Mouse (Mus musculus): ENCODE results near the gene Hoxd8.

Hoxd8 gene

GRCm38 (mm10) chr2:74686301-74686987, 18.0 kb upstream of the Hoxd8 start:
- DNase-seq: peak; percentile 54 to 67

GRCm38 (mm10) chr2:74686988-74687697, 17.3 kb upstream of the Hoxd8 start:
- no peak for DNase-seq

- no peak for DNase-seq
These were observed 16.5 kb upstream of the Hoxd8 start for GRCm38 (mm10) chr2:74687698-74688555.

GRCm38 (mm10) chr2:74688795-74689573, 15.4 kb upstream of the Hoxd8 start:
- no peak for DNase-seq

- DNase-seq: peak in 1 of 2 experiments; percentile 25
These were observed 14.7 kb upstream of the Hoxd8 start for GRCm38 (mm10) chr2:74689574-74690337.

- DNase-seq: no peak
These were observed 14.1 kb upstream of the Hoxd8 start for GRCm38 (mm10) chr2:74690338-74690716.

GRCm38 (mm10) chr2:74691022-74691951, 13.1 kb upstream of the Hoxd8 start, which contains the start of gene Hoxd10:
Hoxd10 (plus strand) TSS chr2:74691924.
- peak; percentile 56 to 74 for DNase-seq

GRCm38 (mm10) chr2:74691995-74692807, 12.2 kb upstream of the Hoxd8 start:
- no peak for DNase-seq

- DNase-seq: no peak
These were observed 11.5 kb upstream of the Hoxd8 start for GRCm38 (mm10) chr2:74692808-74693431.

GRCm38 (mm10) chr2:74693432-74693827, 11.0 kb upstream of the Hoxd8 start:
- DNase-seq: no peak

GRCm38 (mm10) chr2:74694066-74694465, 10.3 kb upstream of the Hoxd8 start:
- no peak for DNase-seq

- DNase-seq: no peak
These were observed 9.0 kb upstream of the Hoxd8 start for GRCm38 (mm10) chr2:74695383-74695782.

- no peak for DNase-seq
These were observed 8.5 kb upstream of the Hoxd8 start for GRCm38 (mm10) chr2:74695813-74696430.

GRCm38 (mm10) chr2:74696442-74697335, 7.7 kb upstream of the Hoxd8 start:
- no peak for DNase-seq

GRCm38 (mm10) chr2:74697567-74698121, 6.8 kb upstream of the Hoxd8 start, which contains the start of gene Hoxd9:
Hoxd9 (plus strand) TSS chr2:74697727.
- peak in 1 of 2 experiments; percentile 37 for DNase-seq

GRCm38 (mm10) chr2:74698201-74699052, 6.0 kb upstream of the Hoxd8 start:
- DNase-seq: peak in 1 of 2 experiments; percentile 28
